Mouse (Mus musculus): ENCODE measurements around the gene Ppm1d.

The Ppm1d gene

GRCm38 (mm10) chr11:85310713-85311574 is at the start of gene Ppm1d:
TSS of gene Ppm1d (plus strand) at chr11:85311244.
- DNase-seq (ENCODE audit: low spot score): peak; percentile 100

DNA sequence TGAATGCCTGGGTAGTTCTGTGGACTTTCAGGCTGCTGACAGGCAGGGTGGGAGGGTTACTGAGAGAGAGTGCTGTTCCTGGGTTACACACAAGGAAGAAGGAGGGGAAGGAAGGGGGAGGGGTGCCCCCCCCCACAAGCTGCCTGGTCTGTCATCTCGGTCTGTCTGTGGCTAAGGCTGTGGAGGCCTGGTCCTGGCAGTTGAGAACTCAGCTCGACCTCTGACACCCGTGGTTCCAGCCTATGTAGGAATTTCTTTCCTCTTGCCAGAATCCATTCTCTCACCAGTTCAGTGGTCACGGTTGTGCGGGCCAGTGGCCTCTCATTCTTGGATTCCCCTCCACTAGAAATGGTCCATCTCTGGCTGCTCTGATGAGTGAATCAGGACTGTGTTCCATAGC is 46.4 kb upstream of the Ppm1d start:
- DNase-seq (ENCODE audit: low spot score): peak; percentile 17

DNA sequence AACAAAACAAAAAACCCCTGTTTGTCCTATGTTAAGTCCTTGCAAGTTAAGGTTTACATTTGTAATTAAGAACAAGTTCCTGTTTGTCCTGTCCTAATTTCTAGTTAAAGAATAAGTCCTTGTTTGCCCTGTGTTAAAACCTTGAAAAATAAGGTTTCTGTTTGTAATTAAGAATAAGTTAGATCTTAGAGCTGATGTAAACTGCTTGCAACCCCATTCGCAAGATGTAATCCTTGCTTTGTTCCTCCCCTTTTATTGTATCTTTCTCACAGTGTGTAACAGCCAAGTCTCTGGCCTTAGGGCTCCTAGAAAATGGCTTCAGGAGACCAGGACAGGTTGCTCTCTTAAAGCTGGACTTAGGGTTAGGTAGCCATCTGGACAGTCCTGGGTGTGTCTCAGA is 43.7 kb upstream of the Ppm1d start:
- no peak for DNase-seq (ENCODE audit: low spot score)

GRCm38 (mm10) chr11:85270631-85271030 is 40.4 kb upstream of the Ppm1d start:
- DNase-seq (ENCODE audit: low spot score): peak; percentile 72

DNA sequence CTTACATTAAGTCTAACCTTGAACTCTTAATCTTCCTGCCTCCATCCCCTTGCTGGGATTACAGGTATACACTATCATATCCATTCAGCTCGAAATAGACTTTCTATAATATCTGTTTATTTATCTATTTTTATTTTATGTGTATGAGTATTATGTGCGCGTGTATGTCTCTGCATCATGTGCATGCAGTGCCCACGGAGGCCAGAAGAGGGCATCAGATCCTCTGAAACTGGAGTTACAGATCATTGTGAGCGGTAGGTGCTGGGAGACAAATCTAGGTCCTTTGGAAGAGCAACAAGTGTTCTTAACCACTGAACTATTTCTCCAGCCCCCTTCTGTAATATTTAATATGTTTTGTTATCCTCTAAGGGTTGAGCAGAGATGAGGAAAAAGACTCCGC is 37.7 kb upstream of the Ppm1d start:
- no peak for DNase-seq (ENCODE audit: low spot score)

DNA sequence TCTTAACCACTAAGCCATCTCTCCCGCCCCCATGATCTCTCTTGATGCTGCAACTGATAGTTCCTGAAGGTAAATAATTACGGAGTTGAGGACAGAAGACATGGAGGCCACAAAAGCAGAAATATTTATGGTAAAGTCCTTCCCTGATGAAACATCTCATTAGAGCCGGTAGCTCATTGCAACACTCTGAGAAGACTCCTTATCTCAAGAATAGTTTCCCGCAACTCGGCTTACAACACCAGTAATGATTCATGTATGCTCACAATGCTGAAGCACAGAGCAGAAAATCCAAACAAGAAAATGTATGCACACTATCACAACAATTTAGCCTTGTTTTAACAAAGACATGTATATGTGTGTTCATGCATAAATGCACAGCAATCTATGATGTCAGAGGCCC is 35.9 kb upstream of the Ppm1d start:
- DNase-seq (ENCODE audit: low spot score): no peak

- DNase-seq (ENCODE audit: low spot score): no peak
Observed at GRCm38 (mm10) chr11:85277609-85278008, 33.4 kb upstream of the Ppm1d start.

DNA sequence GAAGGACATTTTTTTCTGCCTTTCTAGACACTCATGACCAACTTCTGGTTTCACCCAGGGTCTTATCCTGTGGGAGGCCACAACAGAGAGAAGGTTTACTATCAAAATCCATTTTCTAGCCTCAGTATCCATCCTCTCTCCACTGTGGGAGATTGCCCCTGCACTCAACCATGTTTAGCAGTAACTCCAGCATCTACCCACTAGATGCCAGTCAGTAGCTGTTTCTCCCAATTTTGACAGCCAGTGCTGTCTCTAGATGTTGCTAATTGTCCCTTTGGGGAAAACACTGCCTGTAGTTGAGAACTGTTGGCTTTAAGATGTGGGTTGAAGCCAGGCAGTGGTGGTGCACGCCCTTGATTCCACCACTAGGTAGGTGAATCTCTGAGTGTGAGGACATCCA is 32.9 kb upstream of the Ppm1d start:
- no peak for DNase-seq (ENCODE audit: low spot score)

- DNase-seq (ENCODE audit: low spot score): no peak
Observed at GRCm38 (mm10) chr11:85281219-85281878, 29.7 kb upstream of the Ppm1d start.

DNA sequence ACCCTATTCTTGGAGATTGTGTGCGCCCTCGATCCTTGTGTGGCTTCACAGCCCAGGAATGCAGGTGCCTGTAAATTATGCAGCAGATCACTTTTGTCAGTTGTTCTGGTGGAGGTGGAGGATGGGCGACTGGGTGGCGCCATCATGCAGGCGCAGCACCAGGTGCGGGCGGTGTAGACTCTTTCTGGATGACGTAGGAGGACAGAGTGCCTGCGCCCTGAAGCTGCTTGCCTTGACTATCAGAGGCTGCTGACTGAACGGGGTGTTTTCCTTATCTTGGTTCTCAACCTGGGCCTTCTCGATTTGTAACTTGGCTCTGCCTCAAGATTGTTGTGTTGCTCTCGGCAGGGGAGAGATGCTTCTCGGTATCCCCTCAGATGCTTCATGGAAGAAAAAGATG is 13.1 kb upstream of the Ppm1d start:
- DNase-seq (ENCODE audit: low spot score): no peak

DNA sequence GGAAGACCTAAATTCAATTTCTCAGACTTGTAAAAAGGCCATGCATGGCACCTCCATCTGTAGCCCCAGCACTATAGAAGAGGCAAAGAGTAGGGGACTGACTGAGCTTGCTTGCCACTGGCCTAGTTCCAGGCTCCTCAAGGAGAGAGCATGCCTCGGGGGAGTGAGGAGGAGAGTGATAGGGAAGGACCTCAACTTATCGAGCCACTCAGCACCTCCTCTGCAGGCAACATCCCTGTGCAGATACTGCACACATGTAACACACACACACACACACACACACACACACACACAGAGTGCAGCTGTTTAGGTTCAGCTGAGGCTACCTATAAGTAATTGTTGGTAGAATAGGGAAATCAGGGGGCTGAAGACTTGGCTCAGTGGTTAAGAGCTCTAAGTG is 11.2 kb upstream of the Ppm1d start:
- DNase-seq (ENCODE audit: low spot score): no peak

DNA sequence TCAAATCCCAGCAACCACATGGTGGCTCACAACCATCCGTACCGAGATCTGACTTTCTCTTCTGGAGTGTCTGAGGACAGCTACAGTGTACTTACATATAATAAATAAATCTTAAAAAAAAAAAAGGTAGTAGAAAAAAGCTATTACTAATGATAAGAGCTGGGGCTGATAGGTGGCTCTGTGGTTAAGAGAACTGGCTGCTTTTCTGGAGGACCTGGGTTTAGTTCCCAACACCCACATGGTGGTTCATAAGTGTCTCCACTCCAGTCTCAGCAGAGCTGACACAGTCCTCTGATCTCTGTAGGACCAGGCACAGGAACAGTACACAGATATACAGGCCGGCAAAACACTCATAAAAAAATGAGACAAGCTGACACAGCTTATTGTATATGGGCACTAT is 9.9 kb upstream of the Ppm1d start:
- DNase-seq (ENCODE audit: low spot score): no peak

DNA sequence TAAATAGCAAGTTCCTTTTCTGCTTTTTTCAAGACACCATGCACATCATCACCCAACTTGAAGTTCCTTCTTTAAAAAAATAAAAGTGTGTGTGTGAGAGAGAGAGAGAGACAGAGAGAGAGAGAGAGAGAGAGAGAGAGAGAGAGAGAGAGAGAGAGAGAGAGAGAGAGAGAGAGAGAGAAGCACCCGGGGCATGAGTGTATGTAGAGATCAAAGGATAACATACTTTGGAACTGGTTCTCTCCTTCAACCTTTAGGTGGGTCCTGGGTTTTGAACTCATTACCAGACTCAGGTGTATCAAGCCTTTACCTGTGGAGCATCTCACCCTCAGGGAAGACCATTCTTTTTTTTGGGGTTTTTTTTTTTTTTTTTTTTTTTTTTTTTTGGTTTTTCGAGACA is 9.2 kb upstream of the Ppm1d start:
- no peak for DNase-seq (ENCODE audit: low spot score)

DNA sequence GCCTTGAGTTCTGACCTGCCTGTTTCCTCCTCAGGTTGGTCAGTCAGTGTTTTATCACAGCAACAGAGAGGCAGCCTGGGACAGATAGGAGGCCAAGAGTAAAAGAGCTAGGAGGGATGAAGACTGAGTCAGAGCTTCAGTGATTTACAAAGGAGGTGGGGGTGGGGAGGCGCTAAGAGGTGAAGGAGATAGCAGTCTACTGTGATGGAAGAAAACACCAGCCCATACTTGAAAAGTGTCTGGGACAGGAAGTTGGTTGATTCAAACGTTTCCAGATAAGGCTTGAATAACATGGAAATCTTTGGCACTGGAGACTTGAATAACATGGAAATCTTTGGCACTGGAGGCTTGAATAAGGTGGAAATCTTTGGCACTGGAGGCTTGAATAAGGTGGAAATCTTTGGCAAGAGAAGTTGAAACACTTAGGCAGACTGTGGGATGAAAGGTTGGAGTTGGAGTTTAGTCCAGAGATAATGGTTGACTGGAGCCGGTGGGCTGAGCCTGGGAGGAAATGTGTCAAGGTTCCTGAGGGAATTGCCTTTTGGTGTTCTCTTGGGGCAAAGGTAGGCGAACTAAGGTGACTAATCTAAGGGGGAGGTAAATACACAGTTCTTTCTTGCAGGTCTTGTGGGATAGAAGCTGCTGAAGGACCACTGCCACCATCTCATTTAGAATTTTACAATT is 4.3 kb upstream of the Ppm1d start:
- no peak for DNase-seq (ENCODE audit: low spot score)

DNA sequence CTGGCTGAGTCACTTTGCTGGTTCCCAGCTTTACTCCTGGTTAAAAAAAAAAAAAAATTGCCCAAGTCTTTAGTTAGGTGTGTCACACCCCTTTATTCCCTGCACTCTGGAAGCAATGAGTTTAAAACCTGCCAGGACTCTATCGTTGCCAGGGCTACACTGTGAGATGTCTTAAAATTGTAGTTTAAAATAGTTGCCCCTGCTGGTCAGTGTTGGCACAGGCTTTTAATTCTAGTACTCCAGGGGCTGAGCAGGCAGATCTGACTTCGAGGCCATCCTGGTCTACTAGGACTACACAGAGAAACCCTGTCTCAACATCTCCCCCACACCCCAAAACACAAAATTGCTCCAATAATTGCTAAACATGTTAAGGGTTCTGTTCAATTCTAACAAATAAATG is 2.2 kb upstream of the Ppm1d start:
- DNase-seq (ENCODE audit: low spot score): peak; percentile 16

DNA sequence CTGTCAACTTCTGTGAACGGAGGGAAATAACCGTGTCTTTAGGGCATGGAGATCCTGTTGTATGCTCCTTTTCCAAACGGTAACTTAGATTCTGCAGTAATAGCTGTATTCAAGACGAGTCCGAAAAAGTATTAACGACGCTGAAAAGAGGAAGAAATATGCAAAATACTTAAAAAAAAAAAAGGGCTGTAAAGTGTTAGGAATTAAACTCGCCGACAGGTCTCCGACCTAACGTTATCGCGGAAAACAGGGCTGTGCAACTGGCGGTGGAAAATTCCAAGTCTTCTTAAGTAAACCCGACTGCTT is 684 bp upstream of the Ppm1d start:
- no peak for DNase-seq (ENCODE audit: low spot score)

GRCm38 (mm10) chr11:85311645-85312490 is 824 bp downstream of the Ppm1d start:
- peak; percentile 73 for DNase-seq (ENCODE audit: low spot score)

DNA sequence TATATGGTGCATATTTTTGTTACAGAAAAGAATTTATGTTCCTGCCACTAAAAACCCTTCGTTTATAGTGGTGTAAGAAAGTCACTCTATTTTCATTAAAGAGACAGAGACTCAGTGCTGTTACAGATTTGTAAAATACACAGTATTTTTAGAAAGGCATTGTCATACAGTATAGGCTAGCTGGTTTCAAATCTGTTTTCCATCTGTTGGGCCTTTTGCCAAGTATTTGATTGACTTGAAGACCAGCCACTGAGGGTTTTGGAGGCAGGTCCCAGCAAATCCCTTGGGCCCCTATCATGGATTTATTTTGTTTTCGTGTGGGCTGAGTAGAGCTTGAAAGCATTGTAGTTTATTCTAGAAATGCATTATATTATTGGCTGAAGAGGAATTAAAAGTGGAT is 1.8 kb downstream of the Ppm1d start:
- peak; percentile 69 for DNase-seq (ENCODE audit: low spot score)

DNA sequence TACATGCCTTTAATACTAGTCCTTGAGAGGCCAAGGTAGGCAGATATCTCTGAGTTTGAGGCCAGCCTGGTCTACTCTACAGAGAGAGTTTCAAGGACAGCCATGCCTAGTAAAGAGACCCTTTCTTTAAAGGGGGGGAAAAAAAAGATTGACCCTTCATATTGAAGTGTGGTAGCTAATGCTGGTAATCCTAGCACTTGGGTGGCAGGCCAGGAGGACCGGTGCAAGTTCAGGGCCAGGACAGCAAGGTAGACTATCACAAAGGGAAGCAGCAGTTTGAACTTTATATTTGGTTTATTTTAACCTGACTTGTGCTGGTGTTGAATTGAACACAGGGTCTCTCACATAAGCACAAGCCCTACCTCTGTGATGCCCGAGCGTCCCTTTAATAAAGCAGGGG is 2.3 kb downstream of the Ppm1d start:
- no peak for DNase-seq (ENCODE audit: low spot score)

DNA sequence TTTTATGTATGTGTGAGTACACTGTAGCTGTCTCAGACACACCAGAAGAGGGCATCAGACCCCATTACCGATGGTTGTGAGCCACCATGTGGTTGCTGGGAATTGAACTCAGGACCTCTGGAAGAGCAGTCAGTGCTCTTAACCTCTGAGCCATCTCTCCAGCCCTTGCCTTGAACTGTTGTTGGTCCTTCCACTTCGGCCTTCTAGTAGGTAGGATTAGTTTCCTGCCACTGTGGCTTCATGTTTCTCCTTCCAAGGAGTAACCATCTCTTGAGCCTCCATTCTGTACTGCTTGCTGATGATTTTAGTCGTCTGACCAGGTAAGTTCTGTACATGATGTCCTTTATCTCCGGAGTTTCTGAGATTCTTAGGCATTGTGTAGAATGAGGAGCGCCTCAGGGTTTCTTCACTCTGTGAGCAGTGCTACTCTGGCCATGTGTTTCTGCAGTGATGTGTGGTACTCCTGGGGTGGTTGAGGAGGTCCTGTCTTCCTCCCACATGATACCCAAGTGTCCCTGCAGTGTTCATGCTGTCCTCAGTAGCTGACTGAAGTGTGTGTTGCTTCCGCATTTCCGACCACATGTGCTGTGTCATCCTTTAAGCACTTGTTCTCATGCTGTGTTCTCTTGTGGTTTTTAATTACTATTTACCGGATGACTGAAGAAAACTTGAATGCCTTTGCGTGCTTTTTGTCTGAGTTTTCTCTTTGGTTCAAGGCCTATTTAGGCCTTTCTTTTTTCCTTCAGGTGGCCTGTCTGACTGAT is 12.7 kb downstream of the Ppm1d start:
- no peak for DNase-seq (ENCODE audit: low spot score)

GRCm38 (mm10) chr11:85328717-85329116 is 17.7 kb downstream of the Ppm1d start:
- DNase-seq (ENCODE audit: low spot score): no peak
